Mouse (Mus musculus): ENCODE measurements around the gene Cd82. TPM values are rescaled to one million over a fixed set of nuclear protein-coding genes. Genes with fewer than 3 reads are reported as not detected.

Cd82 gene
- polyA plus RNA-seq, 1 experiment from 2014 or later: 59.2 TPM

GRCm38 (mm10) chr2:93425810-93426209 is 37.1 kb downstream of the Cd82 start:
- Histone ChIP-seq H3K4me2 (no peak overlapping the region), H3K27ac (no peak overlapping the region), H3K36me3 (no peaks in the 10 kb centered on the region), H3K9ac (no peak overlapping the region), H3K27me3 (no peaks in the 10 kb centered on the region), H3K9me3 (no peaks in the 10 kb centered on the region), H3K4me3 (no peak overlapping the region), H3K4me1 (peaks cover 12% of the 10 kb centered on the region; the same call in 1 of the 2 replicates)
- ATAC-seq (ENCODE audit: borderline replicate concordance, extremely low read depth, low FRiP score, low TSS enrichment): no peak
- WGBS: 42% methylated on average over 4 of the region's 4 CpGs

DNA sequence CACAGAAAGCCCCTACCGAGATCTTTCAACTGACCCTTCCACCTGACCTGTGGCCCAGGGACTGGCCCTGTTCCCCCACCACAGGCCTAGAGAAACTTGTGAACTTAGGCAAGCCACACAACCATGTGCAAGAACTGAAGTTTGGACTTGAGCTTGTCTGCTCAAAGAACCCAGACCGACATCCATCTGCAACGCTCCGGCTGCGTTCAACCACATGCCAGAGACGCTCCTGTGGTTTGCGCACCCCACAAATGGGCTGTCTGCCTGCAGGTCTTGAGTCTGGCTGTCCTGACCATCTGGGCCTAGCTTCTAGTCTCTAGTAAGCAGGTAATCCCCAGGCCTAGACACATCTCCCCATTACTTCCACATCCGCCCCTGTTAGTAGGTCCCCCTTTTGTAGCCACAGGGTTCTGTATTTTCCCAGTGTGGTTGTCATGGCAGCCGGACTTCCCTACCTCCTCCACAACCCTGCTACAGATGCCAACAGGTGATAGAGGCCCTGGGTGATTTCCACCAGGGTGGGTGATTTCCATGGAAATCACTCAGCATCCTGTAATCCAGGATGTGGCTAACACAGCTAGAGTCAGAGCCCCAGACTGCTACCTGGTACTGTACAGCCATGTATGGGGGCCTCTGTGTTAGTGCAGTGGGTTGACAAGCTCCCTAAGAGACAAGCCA is 38.5 kb downstream of the Cd82 start:
- Histone ChIP-seq H3K27ac (no peak overlapping the region), H3K9ac (no peak overlapping the region), H3K4me1 (peaks cover 12% of the 10 kb centered on the region; the same call in 1 of the 2 replicates), H3K36me3 (no peaks in the 10 kb centered on the region), H3K4me2 (no peak overlapping the region), H3K4me3 (no peak overlapping the region), H3K9me3 (no peaks in the 10 kb centered on the region), H3K27me3 (no peaks in the 10 kb centered on the region)
- 92% methylated on average over 9 of the region's 9 CpGs for WGBS
- ATAC-seq (ENCODE audit: borderline replicate concordance, extremely low read depth, low FRiP score, low TSS enrichment): no peak

GRCm38 (mm10) chr2:93421320-93421719 is 41.6 kb downstream of the Cd82 start:
- no peak overlapping the region for H3K4me3 ChIP-seq
- H3K9ac ChIP-seq: no peak overlapping the region
- ATAC-seq (ENCODE audit: borderline replicate concordance, extremely low read depth, low FRiP score, low TSS enrichment): no peak
- H3K4me1 ChIP-seq: 0 out of 2 replicates have a peak, but pooled peaks cover under 1% of the 10 kb centered on the region
- H3K4me2 ChIP-seq: no peak overlapping the region
- H3K27me3 ChIP-seq: no peaks in the 10 kb centered on the region
- H3K9me3 ChIP-seq: no peaks in the 10 kb centered on the region
- H3K36me3 ChIP-seq: no peaks in the 10 kb centered on the region
- no peak overlapping the region for H3K27ac ChIP-seq
- 28% methylated on average over 7 of the region's 7 CpGs for WGBS

DNA sequence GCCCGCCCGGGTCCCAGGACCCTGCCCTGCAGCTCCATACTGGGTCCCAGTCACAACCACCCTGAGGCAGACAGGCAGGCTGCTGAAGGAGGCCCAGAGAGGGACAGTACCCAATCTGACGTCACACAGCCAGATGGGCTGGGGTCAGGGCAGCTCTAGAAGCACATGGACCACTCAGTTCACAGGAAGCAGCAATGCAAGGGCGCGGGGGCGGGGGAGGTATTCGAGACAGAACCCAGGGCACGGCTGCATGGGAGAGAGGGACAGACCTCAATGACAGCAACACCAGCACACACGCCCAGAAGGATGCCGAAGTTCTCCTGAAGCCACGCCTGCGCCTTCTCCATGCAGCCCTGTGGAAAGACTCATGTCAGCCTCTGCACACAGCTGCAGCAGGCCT is 43.0 kb downstream of the Cd82 start:
- no peaks in the 10 kb centered on the region for H3K4me1 ChIP-seq
- H3K4me2 ChIP-seq: no peak overlapping the region
- no peak for ATAC-seq (ENCODE audit: borderline replicate concordance, extremely low read depth, low FRiP score, low TSS enrichment)
- no peaks in the 10 kb centered on the region for H3K9me3 ChIP-seq
- H3K4me3 ChIP-seq: no peak overlapping the region
- no peaks in the 10 kb centered on the region for H3K36me3 ChIP-seq
- H3K9ac ChIP-seq: no peak overlapping the region
- WGBS: 80% methylated on average over 12 of the region's 12 CpGs
- H3K27ac ChIP-seq: no peak overlapping the region
- no peaks in the 10 kb centered on the region for H3K27me3 ChIP-seq

GRCm38 (mm10) chr2:93418396-93418795 is 44.5 kb downstream of the Cd82 start:
- H3K27ac ChIP-seq: no peak overlapping the region
- 0 out of 2 replicates have a peak, but pooled peaks have one; percentile 8 for ATAC-seq (ENCODE audit: borderline replicate concordance, extremely low read depth, low FRiP score, low TSS enrichment)
- H3K36me3 ChIP-seq: no peaks in the 10 kb centered on the region
- no peak overlapping the region for H3K4me2 ChIP-seq
- H3K9ac ChIP-seq: no peak overlapping the region
- WGBS: 7% methylated on average over 8 of the region's 8 CpGs
- no peaks in the 10 kb centered on the region for H3K9me3 ChIP-seq
- H3K4me1 ChIP-seq: no peaks in the 10 kb centered on the region
- no peaks in the 10 kb centered on the region for H3K27me3 ChIP-seq
- no peak overlapping the region for H3K4me3 ChIP-seq

- H3K36me3 ChIP-seq: no peaks in the 10 kb centered on the region
- 72% methylated on average over 12 of the region's 12 CpGs for WGBS
- no peak for ATAC-seq (ENCODE audit: borderline replicate concordance, extremely low read depth, low FRiP score, low TSS enrichment)
- 0 out of 2 replicates have a peak, but pooled peaks cover 2% of the 10 kb centered on the region for H3K4me1 ChIP-seq
- no peaks in the 10 kb centered on the region for H3K27me3 ChIP-seq
- no peaks in the 10 kb centered on the region for H3K9me3 ChIP-seq
- H3K27ac ChIP-seq: no peak overlapping the region
- H3K4me3 ChIP-seq: no peak overlapping the region
- no peak overlapping the region for H3K4me2 ChIP-seq
- no peak overlapping the region for H3K9ac ChIP-seq
Measured at GRCm38 (mm10) chr2:93416874-93417709, 45.8 kb downstream of the Cd82 start.

DNA sequence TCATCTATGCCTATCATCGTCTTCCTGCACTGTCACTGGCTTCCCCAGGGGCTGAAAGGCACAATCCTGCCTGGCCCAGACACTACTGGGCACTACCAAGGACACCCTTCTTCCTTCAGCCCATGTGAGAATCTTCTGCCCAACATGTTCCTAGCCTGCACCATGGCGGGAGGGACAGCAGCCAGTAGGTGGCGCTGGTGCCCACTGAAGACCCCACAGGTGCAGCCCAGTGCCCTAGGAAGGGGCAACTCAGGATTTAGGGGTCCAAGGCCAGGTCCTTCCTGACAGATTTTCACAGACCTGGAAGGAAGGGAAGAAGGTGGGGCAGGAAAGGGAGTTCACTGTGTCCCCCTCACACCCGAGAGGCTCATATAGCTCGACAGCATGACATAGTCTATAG is 47.7 kb downstream of the Cd82 start:
- ATAC-seq (ENCODE audit: borderline replicate concordance, extremely low read depth, low FRiP score, low TSS enrichment): no peak
- Histone ChIP-seq H3K4me3 (no peak overlapping the region), H3K36me3 (no peaks in the 10 kb centered on the region), H3K4me1 (0 out of 2 replicates have a peak, but pooled peaks cover 5% of the 10 kb centered on the region), H3K9me3 (no peaks in the 10 kb centered on the region), H3K27me3 (no peaks in the 10 kb centered on the region), H3K27ac (no peak overlapping the region), H3K9ac (no peak overlapping the region), H3K4me2 (no peak overlapping the region)
- WGBS: 36% methylated on average over 5 of the region's 5 CpGs

GRCm38 (mm10) chr2:93414163-93414562 is 48.8 kb downstream of the Cd82 start:
- Histone ChIP-seq H3K36me3 (no peaks in the 10 kb centered on the region), H3K9ac (no peak overlapping the region), H3K4me2 (no peak overlapping the region), H3K4me1 (0 out of 2 replicates have a peak, but pooled peaks cover 5% of the 10 kb centered on the region), H3K27me3 (no peaks in the 10 kb centered on the region), H3K4me3 (no peak overlapping the region), H3K27ac (no peak overlapping the region), H3K9me3 (no peaks in the 10 kb centered on the region)
- no peak for ATAC-seq (ENCODE audit: borderline replicate concordance, extremely low read depth, low FRiP score, low TSS enrichment)
- 88% methylated on average over 9 of the region's 9 CpGs for WGBS

DNA sequence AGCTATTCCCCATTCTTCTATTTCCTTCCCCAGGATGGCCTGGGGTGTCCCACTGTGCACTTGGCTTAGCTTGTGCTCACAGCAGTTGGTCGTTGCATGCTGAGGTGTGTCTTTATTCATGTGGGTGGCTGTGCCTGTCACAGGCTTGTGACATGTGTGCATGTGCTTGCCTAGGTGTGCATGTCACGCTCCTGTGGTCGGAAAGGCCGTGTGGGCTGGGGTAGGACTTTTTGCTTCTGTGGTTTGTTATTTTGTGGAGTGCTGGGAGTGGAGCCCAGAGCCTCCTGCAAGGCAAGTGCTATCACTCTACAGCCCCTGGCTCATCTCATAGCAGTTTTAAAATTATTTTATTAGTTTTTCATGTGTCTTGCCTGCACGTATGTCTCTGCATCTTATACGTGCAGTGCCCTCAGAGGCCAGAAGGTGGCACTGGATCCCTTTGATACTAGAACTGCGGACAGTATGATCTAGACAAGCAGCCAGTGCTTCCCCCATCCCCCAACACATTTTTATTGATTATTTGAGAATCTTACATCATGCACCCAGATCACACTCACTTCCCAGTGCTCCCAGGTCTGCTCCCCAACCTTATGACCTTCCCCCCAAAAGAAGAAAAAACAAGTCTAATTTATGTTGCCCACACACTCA is 49.4 kb downstream of the Cd82 start:
- 46% methylated on average over 7 of the region's 7 CpGs for WGBS
- no peak overlapping the region for H3K9ac ChIP-seq
- H3K4me2 ChIP-seq: no peak overlapping the region
- ATAC-seq (ENCODE audit: borderline replicate concordance, extremely low read depth, low FRiP score, low TSS enrichment): no peak
- H3K4me3 ChIP-seq: no peak overlapping the region
- H3K27ac ChIP-seq: no peak overlapping the region
- H3K27me3 ChIP-seq: no peaks in the 10 kb centered on the region
- H3K36me3 ChIP-seq: no peaks in the 10 kb centered on the region
- H3K9me3 ChIP-seq: no peaks in the 10 kb centered on the region
- 0 out of 2 replicates have a peak, but pooled peaks cover 5% of the 10 kb centered on the region for H3K4me1 ChIP-seq

- Histone ChIP-seq H3K4me2 (no peak overlapping the region), H3K4me1 (0 out of 2 replicates have a peak, but pooled peaks cover 5% of the 10 kb centered on the region), H3K4me3 (no peak overlapping the region), H3K9me3 (no peaks in the 10 kb centered on the region), H3K36me3 (no peaks in the 10 kb centered on the region), H3K27ac (no peak overlapping the region), H3K27me3 (no peaks in the 10 kb centered on the region), H3K9ac (no peak overlapping the region)
- no peak for ATAC-seq (ENCODE audit: borderline replicate concordance, extremely low read depth, low FRiP score, low TSS enrichment)
- WGBS: 29% methylated on average over 4 of the region's 4 CpGs
Measured at GRCm38 (mm10) chr2:93412101-93412500, 50.8 kb downstream of the Cd82 start.

- H3K4me1 ChIP-seq: 0 out of 2 replicates have a peak, but pooled peaks cover 5% of the 10 kb centered on the region
- H3K27me3 ChIP-seq: no peaks in the 10 kb centered on the region
- WGBS: 31% methylated on average over 12 of the region's 12 CpGs
- no peak overlapping the region for H3K4me2 ChIP-seq
- no peak overlapping the region for H3K9ac ChIP-seq
- no peak for ATAC-seq (ENCODE audit: borderline replicate concordance, extremely low read depth, low FRiP score, low TSS enrichment)
- H3K27ac ChIP-seq: no peak overlapping the region
- no peaks in the 10 kb centered on the region for H3K9me3 ChIP-seq
- H3K4me3 ChIP-seq: no peak overlapping the region
- H3K36me3 ChIP-seq: no peaks in the 10 kb centered on the region
Measured at GRCm38 (mm10) chr2:93410899-93411570, 51.9 kb downstream of the Cd82 start.
